Mouse (Mus musculus) heart, embryonic 15.5 days (tissue): Measurements from ENCODE around the gene Sucla2. TPM values are rescaled to one million over a fixed set of nuclear protein-coding genes. Genes with fewer than 3 reads are reported as not detected.

ENCODE experiments used
- ATAC-seq: fragments of 200-750 bp; cut with Nextera tagmentation; replicated peaks from 2 replicates; pipeline ENCODE4 v1.8.0; 2017; ENCODE audit warnings: low read depth, moderate TSS enrichment; ENCODE audit not compliant: insufficient number of reproducible peaks, insufficient read depth, low FRiP score
- H3K27ac ChIP-seq: fragments of 300-500 bp; sonication (generic); 2 replicates; pipeline ENCODE4 v1.5.1; 2015; ENCODE audit warnings: mild to moderate bottlenecking, inconsistent platforms
- H3K27me3 ChIP-seq: fragments of 300-500 bp; sonication (generic); 2 replicates; pipeline ENCODE4 v1.6.1; 2015; ENCODE audit warnings: inconsistent platforms
- H3K36me3 ChIP-seq: fragments of 300-500 bp; sonication (generic); 2 replicates; pipeline ENCODE4 v1.6.1; 2015; ENCODE audit warnings: mild to moderate bottlenecking, inconsistent platforms
- H3K4me1 ChIP-seq: fragments of 300-500 bp; sonication (generic); replicated peaks from 2 replicates; pipeline ENCODE4 v1.6.1; 2015; ENCODE audit warnings: inconsistent platforms
- H3K4me2 ChIP-seq: fragments of 300-500 bp; sonication (generic); 2 replicates; pipeline ENCODE4 v1.6.1; 2015; ENCODE audit warnings: inconsistent platforms, mild to moderate bottlenecking, moderate library complexity
- H3K4me3 ChIP-seq: fragments of 300-500 bp; sonication (generic); 2 replicates; pipeline ENCODE4 v1.5.1; 2015; ENCODE audit warnings: mild to moderate bottlenecking, inconsistent platforms
- H3K9ac ChIP-seq: fragments of 300-500 bp; sonication (generic); 2 replicates; pipeline ENCODE4 v1.6.1; 2015; ENCODE audit warnings: mild to moderate bottlenecking, inconsistent platforms
- H3K9me3 ChIP-seq: fragments of 300-500 bp; sonication (generic); replicated peaks from 2 replicates; pipeline ENCODE4 v1.6.1; 2016; ENCODE audit warnings: inconsistent platforms
- WGBS: fragments of 180-500 bp; shearing (Covaris S2); methylation state at CpG from one replicate; pipeline ENCODE4 v1.1.7; 2015; ENCODE audit warnings: mixed read lengths; 5-methylcytosine and 5-hydroxymethylcytosine counted together
- polyA plus RNA-seq: library from polyadenylated mRNA; unstranded; fragments of >200 nt; fragmentation: Nextera tagmentation; extraction: Ambion mirVana; gene quantifications from 2 replicates; pipeline ENCODE4 v1.2.1, GENCODE M21; 2015

Gene Sucla2
- polyA plus RNA-seq, 1 experiment from 2014 or later: 257 TPM

- ATAC-seq: no peak
- H3K27ac ChIP-seq: no peak overlapping the region
- no peaks in the 10 kb centered on the region for H3K27me3 ChIP-seq
- WGBS: 65% methylated on average over 7 of the region's 7 CpGs
- H3K4me2 ChIP-seq: no peak overlapping the region
- no peak overlapping the region for H3K4me3 ChIP-seq
- peaks cover 5% of the 10 kb centered on the region for H3K4me1 ChIP-seq
- no peaks in the 10 kb centered on the region for H3K36me3 ChIP-seq
- H3K9ac ChIP-seq: no peak overlapping the region
- H3K9me3 ChIP-seq: no peaks in the 10 kb centered on the region
Observed at GRCm38 (mm10) chr14:73495753-73496152, 29.4 kb upstream of the Sucla2 start.

GRCm38 (mm10) chr14:73501283-73501682, 23.8 kb upstream of the Sucla2 start:
- no peaks in the 10 kb centered on the region for H3K9me3 ChIP-seq
- H3K27ac ChIP-seq: no peak overlapping the region
- no peak overlapping the region for H3K4me2 ChIP-seq
- H3K4me3 ChIP-seq: no peak overlapping the region
- no peak for ATAC-seq
- peaks cover 15% of the 10 kb centered on the region for H3K4me1 ChIP-seq
- H3K9ac ChIP-seq: no peak overlapping the region
- no peaks in the 10 kb centered on the region for H3K27me3 ChIP-seq
- 86% methylated on average over 9 of the region's 9 CpGs for WGBS
- H3K36me3 ChIP-seq: no peaks in the 10 kb centered on the region

GRCm38 (mm10) chr14:73501721-73502120, 23.4 kb upstream of the Sucla2 start:
- no peaks in the 10 kb centered on the region for H3K27me3 ChIP-seq
- no peak overlapping the region for H3K9ac ChIP-seq
- H3K4me2 ChIP-seq: no peak overlapping the region
- no peak overlapping the region for H3K4me3 ChIP-seq
- H3K9me3 ChIP-seq: no peaks in the 10 kb centered on the region
- peaks cover 15% of the 10 kb centered on the region for H3K4me1 ChIP-seq
- WGBS: 58% methylated on average over 6 of the region's 6 CpGs
- no peaks in the 10 kb centered on the region for H3K36me3 ChIP-seq
- H3K27ac ChIP-seq: peak overlapping the region; percentile 73
- ATAC-seq: no peak

GRCm38 (mm10) chr14:73502591-73503184, 22.4 kb upstream of the Sucla2 start:
- peak; percentile 31; the same call in 1 of the 2 replicates for ATAC-seq
- Histone ChIP-seq H3K9ac (no peak overlapping the region), H3K27me3 (no peaks in the 10 kb centered on the region), H3K9me3 (no peaks in the 10 kb centered on the region), H3K27ac (peak overlapping the region; percentile 73), H3K4me1 (peaks cover 15% of the 10 kb centered on the region), H3K36me3 (no peaks in the 10 kb centered on the region), H3K4me2 (no peak overlapping the region), H3K4me3 (no peak overlapping the region)
- WGBS: 13% methylated on average over 7 of the region's 7 CpGs

- H3K9ac ChIP-seq: no peak overlapping the region
- H3K4me1 ChIP-seq: peaks cover 15% of the 10 kb centered on the region
- peak overlapping the region; percentile 73 for H3K27ac ChIP-seq
- no peaks in the 10 kb centered on the region for H3K9me3 ChIP-seq
- no peak overlapping the region for H3K4me2 ChIP-seq
- H3K27me3 ChIP-seq: no peaks in the 10 kb centered on the region
- H3K4me3 ChIP-seq: no peak overlapping the region
- ATAC-seq: no peak
- whole genome bisulfite sequencing: 50% methylated on average over 13 of the region's 13 CpGs
- H3K36me3 ChIP-seq: no peaks in the 10 kb centered on the region
Observed at GRCm38 (mm10) chr14:73503237-73503933, 21.7 kb upstream of the Sucla2 start.

GRCm38 (mm10) chr14:73506283-73506682, 18.8 kb upstream of the Sucla2 start:
- Histone ChIP-seq H3K4me2 (no peak overlapping the region), H3K4me3 (no peak overlapping the region), H3K27me3 (no peaks in the 10 kb centered on the region), H3K4me1 (peaks cover 26% of the 10 kb centered on the region), H3K9ac (no peak overlapping the region), H3K36me3 (no peaks in the 10 kb centered on the region), H3K9me3 (no peaks in the 10 kb centered on the region), H3K27ac (no peak overlapping the region)
- ATAC-seq: no peak
- 50% methylated on average over 8 of the region's 8 CpGs for WGBS

GRCm38 (mm10) chr14:73507200-73507599, 17.9 kb upstream of the Sucla2 start:
- H3K4me2 ChIP-seq: peak overlapping the region; percentile 23; the same call in 1 of the 2 replicates
- H3K27me3 ChIP-seq: no peaks in the 10 kb centered on the region
- ATAC-seq: no peak

GRCm38 (mm10) chr14:73507702-73508376, 17.3 kb upstream of the Sucla2 start:
- Histone ChIP-seq H3K4me3 (no peak overlapping the region), H3K9me3 (no peaks in the 10 kb centered on the region), H3K4me1 (peaks cover 20% of the 10 kb centered on the region), H3K9ac (no peak overlapping the region), H3K27me3 (no peaks in the 10 kb centered on the region), H3K4me2 (peak overlapping the region; percentile 23; the same call in 1 of the 2 replicates), H3K36me3 (no peaks in the 10 kb centered on the region), H3K27ac (no peak overlapping the region)
- WGBS: 51% methylated on average over 11 of the region's 11 CpGs
- ATAC-seq: no peak

More at GRCm38 (mm10) chr14:73507200-73507599, 17.9 kb upstream of the Sucla2 start:
- H3K9ac ChIP-seq: no peak overlapping the region
- H3K9me3 ChIP-seq: no peaks in the 10 kb centered on the region
- no peak overlapping the region for H3K4me3 ChIP-seq
- 81% methylated on average over 15 of the region's 15 CpGs for WGBS
- H3K27ac ChIP-seq: no peak overlapping the region
- H3K36me3 ChIP-seq: no peaks in the 10 kb centered on the region
- H3K4me1 ChIP-seq: peaks cover 25% of the 10 kb centered on the region

GRCm38 (mm10) chr14:73508630-73509395, 16.3 kb upstream of the Sucla2 start:
- Histone ChIP-seq H3K4me2 (no peak overlapping the region), H3K36me3 (peaks cover under 1% of the 10 kb centered on the region; the same call in 1 of the 2 replicates), H3K9ac (no peak overlapping the region), H3K9me3 (no peaks in the 10 kb centered on the region), H3K27ac (no peak overlapping the region), H3K27me3 (no peaks in the 10 kb centered on the region), H3K4me1 (peaks cover 17% of the 10 kb centered on the region), H3K4me3 (no peak overlapping the region)
- ATAC-seq: no peak
- WGBS: 86% methylated on average over 6 of the region's 6 CpGs

GRCm38 (mm10) chr14:73509765-73510423, 15.2 kb upstream of the Sucla2 start, which contains the start of gene Med4:
Gene Med4, plus strand, starts transcription at chr14:73510025.
- peaks cover 7% of the 10 kb centered on the region for H3K36me3 ChIP-seq
- H3K4me1 ChIP-seq: peaks cover 17% of the 10 kb centered on the region
- H3K4me2 ChIP-seq: peak within 1 kb of the TSS; percentile 88
- peak within 1 kb of the TSS; percentile 17; the same call in 1 of the 2 replicates for H3K27ac ChIP-seq
- H3K9me3 ChIP-seq: no peaks in the 10 kb centered on the region
- H3K9ac ChIP-seq: peak within 1 kb of the TSS; percentile 80
- peak within 1 kb of the TSS; percentile 72 for H3K4me3 ChIP-seq
- ATAC-seq: peak; percentile 88
- under 1% methylated on average over 41 of the region's 41 CpGs for WGBS
- no peaks in the 10 kb centered on the region for H3K27me3 ChIP-seq
